Mouse (Mus musculus): ENCODE measurements around the gene Cdca4. TPM values are rescaled to one million over a fixed set of nuclear protein-coding genes. Genes with fewer than 3 reads are reported as not detected.
A peak's percentile ranks its signal among the peaks of the same experiment; 100 is the strongest.
"Not testable (repeated sequence)": the region's sequence is repeated elsewhere in the genome, so short reads cannot be mapped to it uniquely, and the experiment has no call there.

Cdca4 gene
- polyA plus RNA-seq, 1 experiment from 2014 or later = 199 TPM

GRCm38 (mm10) chr12:112853050-112853729 is 24.0 kb upstream of the Cdca4 start:
- Histone ChIP-seq H3K4me3 (no peak overlapping the region), H3K36me3 (replicated peaks) (no peaks in the 10 kb centered on the region), H3K27me3 (ENCODE audit: poor library complexity, severe bottlenecking) (no peaks in the 10 kb centered on the region), H3K9me3 (no peaks in the 10 kb centered on the region), H3K27ac (no peak overlapping the region), H3K4me1 (no peaks in the 10 kb centered on the region)
- DNase-seq (ENCODE audit: extremely low spot score, low spot score) = no peak
- WGBS = 88% methylated on average over 11 of the region's 11 CpGs

GRCm38 (mm10) chr12:112851116-112851515 is 21.9 kb upstream of the Cdca4 start:
- 61% methylated on average over 8 of the region's 8 CpGs for WGBS
- Histone ChIP-seq H3K27ac (no peak overlapping the region), H3K27me3 (ENCODE audit: poor library complexity, severe bottlenecking) (no peaks in the 10 kb centered on the region), H3K4me1 (no peaks in the 10 kb centered on the region), H3K9me3 (no peaks in the 10 kb centered on the region), H3K36me3 (replicated peaks) (no peaks in the 10 kb centered on the region), H3K4me3 (no peak overlapping the region)
- DNase-seq (ENCODE audit: extremely low spot score, low spot score) = no peak

GRCm38 (mm10) chr12:112850344-112850743 is 21.1 kb upstream of the Cdca4 start:
- Histone ChIP-seq H3K27ac (no peak overlapping the region), H3K27me3 (ENCODE audit: poor library complexity, severe bottlenecking) (no peaks in the 10 kb centered on the region), H3K4me1 (no peaks in the 10 kb centered on the region), H3K9me3 (no peaks in the 10 kb centered on the region), H3K36me3 (replicated peaks) (no peaks in the 10 kb centered on the region), H3K4me3 (no peak overlapping the region)
- 94% methylated on average over 9 of the region's 9 CpGs for WGBS
- DNase-seq (ENCODE audit: extremely low spot score, low spot score) = no peak

GRCm38 (mm10) chr12:112849235-112850022 is 20.2 kb upstream of the Cdca4 start:
- H3K36me3 ChIP-seq (replicated peaks) = no peaks in the 10 kb centered on the region
- DNase-seq (ENCODE audit: extremely low spot score, low spot score) = no peak
- H3K27me3 ChIP-seq (ENCODE audit: poor library complexity, severe bottlenecking) = no peaks in the 10 kb centered on the region
- WGBS = 84% methylated on average over 11 of the region's 11 CpGs
- no peaks in the 10 kb centered on the region for H3K9me3 ChIP-seq
- H3K4me3 ChIP-seq = no peak overlapping the region
- no peak overlapping the region for H3K27ac ChIP-seq
- no peaks in the 10 kb centered on the region for H3K4me1 ChIP-seq

GRCm38 (mm10) chr12:112847880-112848279 is 18.7 kb upstream of the Cdca4 start:
- Histone ChIP-seq H3K4me1 (no peaks in the 10 kb centered on the region), H3K36me3 (replicated peaks) (no peaks in the 10 kb centered on the region), H3K4me3 (no peak overlapping the region), H3K9me3 (no peaks in the 10 kb centered on the region), H3K27ac (no peak overlapping the region), H3K27me3 (ENCODE audit: poor library complexity, severe bottlenecking) (no peaks in the 10 kb centered on the region)
- 96% methylated on average over 2 of the region's 2 CpGs for WGBS
- DNase-seq (ENCODE audit: extremely low spot score, low spot score) = no peak

GRCm38 (mm10) chr12:112843803-112844202 is 14.6 kb upstream of the Cdca4 start:
- DNase-seq (ENCODE audit: extremely low spot score, low spot score) = peak; percentile 83
- WGBS = 19% methylated on average over 3 of the region's 3 CpGs
- no peaks in the 10 kb centered on the region for H3K27me3 ChIP-seq (ENCODE audit: poor library complexity, severe bottlenecking)

GRCm38 (mm10) chr12:112842128-112842527 is 12.9 kb upstream of the Cdca4 start:
- not testable (repeated sequence) for H3K9me3 ChIP-seq; H3K4me1 ChIP-seq; DNase-seq (ENCODE audit: extremely low spot score, low spot score); H3K36me3 ChIP-seq (replicated peaks); H3K4me3 ChIP-seq; H3K27ac ChIP-seq; H3K27me3 ChIP-seq (ENCODE audit: poor library complexity, severe bottlenecking)
- WGBS = 89% methylated on average over 2 of the region's 2 CpGs

More at GRCm38 (mm10) chr12:112843803-112844202, 14.6 kb upstream of the Cdca4 start:
- no peak overlapping the region for H3K4me3 ChIP-seq
- no peaks in the 10 kb centered on the region for H3K4me1 ChIP-seq
- H3K27ac ChIP-seq = no peak overlapping the region
- no peaks in the 10 kb centered on the region for H3K9me3 ChIP-seq
- no peaks in the 10 kb centered on the region for H3K36me3 ChIP-seq (replicated peaks)

- H3K4me3 ChIP-seq; H3K36me3 ChIP-seq (replicated peaks); H3K27ac ChIP-seq; DNase-seq (ENCODE audit: extremely low spot score, low spot score); H3K27me3 ChIP-seq (ENCODE audit: poor library complexity, severe bottlenecking); H3K4me1 ChIP-seq; H3K9me3 ChIP-seq: not testable (repeated sequence)
- 73% methylated on average over 4 of the region's 4 CpGs for WGBS
Observed at GRCm38 (mm10) chr12:112841338-112841892, 12.2 kb upstream of the Cdca4 start.

- DNase-seq (ENCODE audit: extremely low spot score, low spot score) = no peak
- Histone ChIP-seq H3K4me1 (no peaks in the 10 kb centered on the region), H3K27me3 (ENCODE audit: poor library complexity, severe bottlenecking) (no peaks in the 10 kb centered on the region), H3K4me3 (no peak overlapping the region), H3K27ac (no peak overlapping the region), H3K9me3 (no peaks in the 10 kb centered on the region), H3K36me3 (replicated peaks) (no peaks in the 10 kb centered on the region)
- 86% methylated on average over 25 of the region's 25 CpGs for WGBS
Observed at GRCm38 (mm10) chr12:112840209-112841086, 11.2 kb upstream of the Cdca4 start.

GRCm38 (mm10) chr12:112835046-112835445 is 5.8 kb upstream of the Cdca4 start:
- peaks cover 24% of the 10 kb centered on the region for H3K36me3 ChIP-seq (replicated peaks)
- H3K4me1 ChIP-seq = peaks cover 12% of the 10 kb centered on the region
- H3K27me3 ChIP-seq (ENCODE audit: poor library complexity, severe bottlenecking) = no peaks in the 10 kb centered on the region
- DNase-seq (ENCODE audit: extremely low spot score, low spot score) = no peak
- H3K9me3 ChIP-seq = no peaks in the 10 kb centered on the region
- 68% methylated on average over 2 of the region's 2 CpGs for WGBS
- H3K4me3 ChIP-seq = no peak overlapping the region
- H3K27ac ChIP-seq = no peak overlapping the region

- H3K4me1 ChIP-seq = peaks cover 13% of the 10 kb centered on the region
- DNase-seq (ENCODE audit: extremely low spot score, low spot score) = no peak
- H3K9me3 ChIP-seq = no peaks in the 10 kb centered on the region
- peaks cover 24% of the 10 kb centered on the region for H3K36me3 ChIP-seq (replicated peaks)
- WGBS = 88% methylated on average over 6 of the region's 6 CpGs
- no peaks in the 10 kb centered on the region for H3K27me3 ChIP-seq (ENCODE audit: poor library complexity, severe bottlenecking)
- H3K4me3 ChIP-seq = no peak overlapping the region
- H3K27ac ChIP-seq = no peak overlapping the region
Observed at GRCm38 (mm10) chr12:112833527-112833926, 4.3 kb upstream of the Cdca4 start.

GRCm38 (mm10) chr12:112832411-112832810 is 3.2 kb upstream of the Cdca4 start:
- Histone ChIP-seq H3K27ac (no peak overlapping the region), H3K4me3 (no peak overlapping the region), H3K36me3 (replicated peaks) (peaks cover 29% of the 10 kb centered on the region), H3K27me3 (ENCODE audit: poor library complexity, severe bottlenecking) (no peaks in the 10 kb centered on the region), H3K4me1 (peaks cover 21% of the 10 kb centered on the region), H3K9me3 (no peaks in the 10 kb centered on the region)
- 87% methylated on average over 5 of the region's 5 CpGs for WGBS
- DNase-seq (ENCODE audit: extremely low spot score, low spot score) = no peak
